Mouse (Mus musculus) skeletal muscle tissue, adult 2 months (tissue): ENCODE measurements at regions not wholly inside any gene's neighbourhood (a gene's known extent, or its start where the extent isn't known, plus 50 kb on each side); places are given as distances from the start of the nearest gene placed in this dataset.

ENCODE experiments used
- DNase-seq: peaks from one replicate; pipeline ENCODE4 v3.0.0-alpha.2; 2012; ENCODE audit warnings: low read depth, low spot score

- no peak for DNase-seq
Measured at GRCm38 (mm10) chr17:45291052-45291451, 142.5 kb downstream of the Cdc5l start.

- no peak for DNase-seq
Measured at GRCm38 (mm10) chr17:45285621-45286189, 147.8 kb downstream of the Cdc5l start.

GRCm38 (mm10) chr17:45281554-45281953, 152.0 kb downstream of the Cdc5l start:
- no peak for DNase-seq

- DNase-seq = no peak
Measured at GRCm38 (mm10) chr17:45279811-45280205, 153.7 kb downstream of the Cdc5l start.

- DNase-seq = no peak
Measured at GRCm38 (mm10) chr17:45279075-45279810, 154.3 kb downstream of the Cdc5l start.

- no peak for DNase-seq
Measured at GRCm38 (mm10) chr17:45277516-45277915, 156.0 kb downstream of the Cdc5l start.

GRCm38 (mm10) chr17:45276686-45277405, 156.7 kb downstream of the Cdc5l start:
- DNase-seq = no peak

GRCm38 (mm10) chr17:45274894-45275293, 158.6 kb downstream of the Cdc5l start:
- no peak for DNase-seq

- DNase-seq = no peak
Measured at GRCm38 (mm10) chr17:45266776-45267175, 166.8 kb downstream of the Cdc5l start.

GRCm38 (mm10) chr17:45265587-45265986, 167.9 kb downstream of the Cdc5l start:
- no peak for DNase-seq

- DNase-seq = no peak
Measured at GRCm38 (mm10) chr17:45264434-45264833, 169.1 kb downstream of the Cdc5l start.

- no peak for DNase-seq
Measured at GRCm38 (mm10) chr17:45260421-45260820, 173.1 kb downstream of the Cdc5l start.

GRCm38 (mm10) chr17:45258007-45258406, 175.5 kb downstream of the Cdc5l start:
- no peak for DNase-seq

- no peak for DNase-seq
Measured at GRCm38 (mm10) chr17:45252593-45253230, 180.8 kb downstream of the Cdc5l start.

GRCm38 (mm10) chr17:45251034-45251730, 182.4 kb downstream of the Cdc5l start:
- peak; percentile 30 for DNase-seq

GRCm38 (mm10) chr17:45250450-45250849, 183.1 kb downstream of the Cdc5l start:
- DNase-seq = no peak

- DNase-seq = peak; percentile 30
Measured at GRCm38 (mm10) chr17:45247142-45248137, 186.1 kb downstream of the Cdc5l start.

GRCm38 (mm10) chr17:45244870-45245269, 188.7 kb downstream of the Cdc5l start:
- DNase-seq = no peak

GRCm38 (mm10) chr17:45243103-45243502, 190.4 kb downstream of the Cdc5l start:
- no peak for DNase-seq

GRCm38 (mm10) chr17:45242076-45242475, 191.5 kb downstream of the Cdc5l start:
- DNase-seq = no peak
